Mouse (Mus musculus): ENCODE data around the gene Pla2g4a. TPM values are rescaled to one million over a fixed set of nuclear protein-coding genes. Genes with fewer than 3 reads are reported as not detected.

Pla2g4a gene
- not detected for polyA plus RNA-seq (2017; shearing (Covaris generic))

GRCm38 (mm10) chr1:149960734-149961424 lies at the start of gene Pla2g4a:
TSS of gene Pla2g4a (minus strand) at chr1:149961290.

Other genes starting within 250 kb of the Pla2g4a start
- 0.16 TPM for gene Ptgs2, start 138.7 kb upstream of the Pla2g4a start, polyA plus RNA-seq (2017; shearing (Covaris generic))